Mouse (Mus musculus): Measurements from ENCODE around the gene Nxph1.

DNA sequence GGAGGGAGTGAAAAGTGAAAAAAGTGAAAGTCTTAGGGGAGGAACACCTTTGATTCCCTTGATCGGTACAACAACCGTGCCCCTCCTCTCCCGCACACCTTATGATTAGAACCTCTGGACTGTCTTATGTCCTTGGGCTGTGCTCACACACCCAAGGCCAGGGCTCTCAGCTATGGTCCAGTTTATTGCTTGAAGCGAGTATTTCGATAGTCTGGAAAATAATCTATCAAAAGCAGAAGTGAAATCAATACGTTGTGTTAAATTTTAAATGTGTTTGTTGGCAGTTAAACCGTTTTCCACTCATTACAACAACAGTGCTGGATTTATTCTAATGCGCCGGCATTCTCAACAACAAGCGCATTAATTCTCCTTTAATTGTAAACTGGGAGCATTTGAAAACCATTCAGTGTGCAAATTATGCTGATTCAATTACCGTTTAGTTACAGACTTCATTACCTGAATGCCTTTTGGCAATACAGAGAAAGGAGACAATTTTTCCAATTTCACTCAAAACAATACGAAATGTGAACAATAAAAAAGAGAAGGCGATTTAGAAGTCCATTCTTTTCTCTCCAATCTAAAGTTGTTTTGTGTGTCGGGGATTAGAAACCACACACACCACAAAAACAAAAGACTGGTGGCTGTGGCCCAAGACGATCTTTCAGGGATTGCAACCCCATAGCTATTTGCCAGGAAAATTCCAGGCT is 3.8 kb downstream of the Nxph1 start:
- TF ChIP-seq CTCF (conservative IDR thresholded peaks at IDR 0.05; ENCODE audit: insufficient read depth, insufficient read length, low read depth, low read length): no peak
- TF ChIP-seq POLR2A (IDR thresholded peaks at IDR 0.05; ENCODE audit: low read depth, low read length): no peak
